Comparison of ENCODE assay signal across 9 mouse cellular contexts in genomic region chr8:9348523-9349135, GRCm38 (mm10).
DNase-seq lines count a peak whose midpoint lies in the region; ATAC-seq and TF ChIP-seq lines count a peak whose summit lies in the region.
"Had no signal": no experiment of that assay in that cellular context is flagged by ENCODE, and none has a peak within 500 bp of the region (broad histone marks: within the 10 kb centered on the region; RNA-seq: fewer than 3 reads in every experiment).

No protein-coding gene starts in this region.

- H3K9me3 ChIP-seq in kidney, embryonic 15.5 days (replicated peaks) = no peaks in the 10 kb centered on the region
- H3K9me3 ChIP-seq in forebrain, embryonic 13.5 days (replicated peaks) = no peaks in the 10 kb centered on the region
- H3K9me3 ChIP-seq in liver, postnatal 0 days (ENCODE audit: low read length) = no peaks in the 10 kb centered on the region
- H3K9me3 ChIP-seq: embryonic facial prominence, embryonic 13.5 days had no signal

- no peak for ATAC-seq in kidney, embryonic 15.5 days (replicated peaks; ENCODE audit: low FRiP score)
- ATAC-seq in forebrain, embryonic 13.5 days = peak; percentile 58; the same call in 1 of the 2 replicates
- ATAC-seq in liver, postnatal 0 days = no peak

- DNase-seq in kidney, adult 11 months = peak; percentile 20
- peak; percentile 65 for DNase-seq in ES-CJ7 (ENCODE audit: low read depth, low spot score)
- peak; percentile 76 for DNase-seq in brain, adult 2 months (ENCODE audit: low read depth, low spot score)
- DNase-seq in liver, postnatal 0 days = peak; percentile 46
- no peak for DNase-seq in gastrocnemius, postnatal 36 days

- no peaks in the 10 kb centered on the region for H3K27me3 ChIP-seq in kidney, embryonic 15.5 days
- no peaks in the 10 kb centered on the region for H3K27me3 ChIP-seq in forebrain, embryonic 13.5 days
- H3K27me3 ChIP-seq in liver, postnatal 0 days (ENCODE audit: insufficient read depth, low read length) = no peaks in the 10 kb centered on the region
- H3K27me3 ChIP-seq in small intestine, adult 2 months (ENCODE audit: control insufficient read depth, insufficient read depth, low read length) = no peaks in the 10 kb centered on the region
- H3K27me3 ChIP-seq: embryonic facial prominence, embryonic 13.5 days had no signal

- 50% methylated on average over 7 of the region's 7 CpGs for WGBS in kidney, embryonic 15.5 days
- WGBS in forebrain, embryonic 13.5 days = 50% methylated on average over 7 of the region's 7 CpGs
- WGBS in liver, postnatal 0 days (ENCODE audit: insufficient replicate concordance) = 52% methylated on average over 7 of the region's 7 CpGs
- 50% methylated on average over 7 of the region's 7 CpGs for WGBS in small intestine, adult 2 months

- H3K36me3 ChIP-seq in kidney, embryonic 15.5 days = no peaks in the 10 kb centered on the region
- H3K36me3 ChIP-seq in forebrain, embryonic 13.5 days (ENCODE audit: poor library complexity, severe bottlenecking) = no peaks in the 10 kb centered on the region
- H3K36me3 ChIP-seq in liver, postnatal 0 days (replicated peaks; ENCODE audit: insufficient read depth, low read length) = no peaks in the 10 kb centered on the region
- H3K36me3 ChIP-seq in small intestine, adult 2 months (ENCODE audit: control insufficient read depth, insufficient read depth, low read length) = no peaks in the 10 kb centered on the region
- H3K36me3 ChIP-seq: embryonic facial prominence, embryonic 13.5 days had no signal

- H3K4me1 ChIP-seq in kidney, embryonic 15.5 days = no peaks in the 10 kb centered on the region
- H3K4me1 ChIP-seq in forebrain, embryonic 13.5 days = peaks cover 11% of the 10 kb centered on the region
- no peaks in the 10 kb centered on the region for H3K4me1 ChIP-seq in liver, postnatal 0 days (ENCODE audit: insufficient read depth)
- H3K4me1 ChIP-seq in small intestine, adult 2 months (ENCODE audit: control insufficient read depth, insufficient read depth, insufficient read length, low read length) = no peaks in the 10 kb centered on the region
- H3K4me1 ChIP-seq: embryonic facial prominence, embryonic 13.5 days had no signal

- no peak overlapping the region for H3K9ac ChIP-seq in kidney, embryonic 15.5 days
- H3K9ac ChIP-seq in forebrain, embryonic 13.5 days = no peak overlapping the region
- H3K9ac ChIP-seq in liver, postnatal 0 days (replicated peaks) = no peak overlapping the region
- H3K9ac ChIP-seq: embryonic facial prominence, embryonic 13.5 days had no signal

- no peak overlapping the region for H3K27ac ChIP-seq in kidney, embryonic 15.5 days
- no peak overlapping the region for H3K27ac ChIP-seq in forebrain, embryonic 13.5 days
- H3K27ac ChIP-seq in liver, postnatal 0 days (ENCODE audit: low read depth) = no peak overlapping the region
- no peak overlapping the region for H3K27ac ChIP-seq in small intestine, adult 2 months (ENCODE audit: insufficient read depth, low read depth, low read length)
- H3K27ac ChIP-seq: embryonic facial prominence, embryonic 13.5 days had no signal

- TF ChIP-seq EP300 in liver, postnatal 0 days (IDR thresholded peaks at IDR 0.05; ENCODE audit: low read depth) = no peak

- no peak overlapping the region for H3K4me2 ChIP-seq in kidney, embryonic 15.5 days
- H3K4me2 ChIP-seq in forebrain, embryonic 13.5 days = no peak overlapping the region
- no peak overlapping the region for H3K4me2 ChIP-seq in liver, postnatal 0 days (ENCODE audit: low read depth, low read length)
- H3K4me2 ChIP-seq: embryonic facial prominence, embryonic 13.5 days had no signal

- TF ChIP-seq CTCF in liver, postnatal 0 days (IDR thresholded peaks at IDR 0.05; ENCODE audit: low read depth) = peak; percentile 71
- peak; percentile 35; the same call in 1 of the 2 replicates for TF ChIP-seq CTCF in small intestine, adult 2 months (IDR thresholded peaks at IDR 0.05; ENCODE audit: extremely low read depth, insufficient read length, insufficient replicate concordance, low read depth, low read length)

- H3K4me3 ChIP-seq in kidney, embryonic 15.5 days (replicated peaks) = no peak overlapping the region
- H3K4me3 ChIP-seq in forebrain, embryonic 13.5 days = no peak overlapping the region
- no peak overlapping the region for H3K4me3 ChIP-seq in liver, postnatal 0 days (ENCODE audit: low read depth, low read length)
- H3K4me3 ChIP-seq in small intestine, adult 2 months (ENCODE audit: low read depth, low read length) = no peak overlapping the region
- H3K4me3 ChIP-seq: embryonic facial prominence, embryonic 13.5 days had no signal

- intact Hi-C loops in gastrocnemius, postnatal 36 days (cut with DNase I) = loop anchor here (10.0 kb wide), 1 partner anchor 586 kb away; no protein-coding TSS in a partner anchor

- no peak for TF ChIP-seq POLR2A in small intestine, adult 2 months (IDR thresholded peaks at IDR 0.05; ENCODE audit: low read depth, low read length)

Comparison
In these comparisons a context has a peak if more than half of its experiments do, and no peak if none do; other contexts are left out.
1. DNase-seq: peak in kidney, adult 11 months (single experiment), ES-CJ7 (single experiment), brain, adult 2 months (single experiment) and liver, postnatal 0 days (single experiment); none in gastrocnemius, postnatal 36 days (0 of 2).